Mouse (Mus musculus) erythroblast, embryonic 14.5 days (primary cell): ENCODE results near the gene Gm5724. TPM values are rescaled to one million over a fixed set of nuclear protein-coding genes. Genes with fewer than 3 reads are reported as not detected.

Experiments used
- H3K27me3 ChIP-seq: 2 replicates; pipeline ENCODE4 v1.6.1; 2012; ENCODE audit warnings: inconsistent platforms; ENCODE audit not compliant: control insufficient read depth
- H3K36me3 ChIP-seq: 2 replicates; pipeline ENCODE4 v1.6.1; 2012; ENCODE audit warnings: mild to moderate bottlenecking, inconsistent platforms; ENCODE audit not compliant: control insufficient read depth
- H3K4me1 ChIP-seq: 2 replicates; pipeline ENCODE4 v1.6.1; 2012; ENCODE audit warnings: inconsistent platforms; ENCODE audit not compliant: control insufficient read depth
- H3K4me3 ChIP-seq: replicated peaks from 2 replicates; pipeline ENCODE3; 2012; ENCODE audit warnings: moderate library complexity, mild to moderate bottlenecking, inconsistent platforms
- H3K9me3 ChIP-seq: 2 replicates; pipeline ENCODE4 v1.6.1; 2012; ENCODE audit warnings: low read length, inconsistent platforms, mixed read lengths; ENCODE audit not compliant: control insufficient read depth
- GATA1 ChIP-seq: IDR thresholded peaks from 2 replicates; pipeline ENCODE4 v1.6.1; 2012; ENCODE audit warnings: low read length, inconsistent platforms, mixed read lengths
- TAL1 ChIP-seq: IDR thresholded peaks from 3 replicates; pipeline ENCODE4 v1.6.1; 2012; ENCODE audit warnings: low read length, inconsistent platforms, mixed read lengths
- polyA plus RNA-seq: library from polyadenylated mRNA; stranded (reverse); fragments of >175 nt; gene quantifications from 2 replicates; pipeline ENCODE4 v1.2.3, GENCODE M21; 2012

Gene Gm5724
- not detected in 2 replicates for polyA plus RNA-seq

DNA sequence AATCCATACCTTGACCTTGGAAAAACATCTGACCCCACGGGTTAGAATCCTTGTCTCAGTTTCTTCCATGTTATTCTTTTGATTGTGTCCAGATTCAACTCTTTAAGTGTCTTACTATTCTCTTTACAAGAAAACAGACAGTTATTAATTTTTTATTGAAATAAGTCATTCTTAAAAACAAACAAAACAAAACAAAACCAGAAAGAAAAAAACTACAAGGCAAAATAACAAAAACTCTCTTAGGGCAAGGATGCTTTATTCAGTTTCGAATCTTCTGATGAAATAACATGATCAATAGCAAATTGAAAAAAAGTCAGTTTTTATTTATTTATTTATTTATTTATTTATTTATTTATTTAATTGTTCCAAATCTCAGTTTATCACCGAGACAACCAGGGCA is at the start of gene Gm5724:
TSS of gene Gm5724 (minus strand) at position 101 of the 400 bp plus-strand sequence.
- Histone ChIP-seq H3K4me3 (no peak within 1 kb of the TSS), H3K4me1 (no peaks in the 10 kb centered on the region), H3K36me3 (no peaks in the 10 kb centered on the region), H3K9me3 (peaks cover 3% of the 10 kb centered on the region), H3K27me3 (no peaks in the 10 kb centered on the region)
- no peak for TF ChIP-seq TAL1
- TF ChIP-seq GATA1 = no peak

DNA sequence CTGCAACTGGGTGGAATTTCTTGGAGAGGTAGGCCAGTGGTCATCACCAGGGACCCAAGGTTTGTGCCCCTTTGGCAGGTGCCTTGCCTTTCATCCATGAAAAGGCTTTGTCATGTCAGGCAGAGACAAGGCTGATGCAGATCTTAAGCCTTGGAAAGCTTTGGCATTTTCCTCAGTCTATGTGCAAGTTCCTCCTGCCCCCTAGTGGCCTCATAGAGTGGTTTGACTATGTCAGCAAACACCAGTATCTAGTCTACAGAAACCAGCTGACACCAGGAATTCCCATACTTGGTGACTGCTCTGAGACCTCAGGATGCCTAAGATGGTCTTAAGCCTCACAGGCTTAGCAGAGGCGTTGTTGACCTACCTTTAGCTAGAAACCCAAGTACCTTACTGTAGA is 24.2 kb upstream of the Gm5724 start:
- TF ChIP-seq TAL1 = no peak
- H3K4me3 ChIP-seq = no peak overlapping the region
- no peaks in the 10 kb centered on the region for H3K36me3 ChIP-seq
- H3K4me1 ChIP-seq = no peaks in the 10 kb centered on the region
- H3K9me3 ChIP-seq = no peaks in the 10 kb centered on the region
- H3K27me3 ChIP-seq = no peaks in the 10 kb centered on the region

DNA sequence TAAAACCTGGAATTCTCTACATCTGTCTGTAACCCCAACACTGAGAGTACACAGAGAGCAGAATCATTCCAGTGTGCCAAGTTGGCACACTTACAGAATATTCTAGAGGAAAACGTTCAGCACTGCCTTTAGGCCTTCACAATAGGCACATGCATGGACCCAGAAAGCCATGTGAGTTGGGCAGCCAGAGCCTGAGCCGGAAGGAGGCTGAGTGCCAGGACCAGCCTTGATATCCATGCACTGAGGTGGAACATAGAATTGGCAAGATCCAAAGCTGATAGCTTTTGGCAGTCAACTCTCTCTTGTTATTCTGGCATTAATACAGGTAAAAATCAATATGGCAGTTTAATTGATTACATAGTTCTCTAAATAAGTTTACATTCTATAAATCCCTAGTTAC is 866 bp upstream of the Gm5724 start:
- H3K4me3 ChIP-seq = no peak overlapping the region
- no peak for TF ChIP-seq GATA1
- no peak for TF ChIP-seq TAL1
- H3K4me1 ChIP-seq = no peaks in the 10 kb centered on the region
- H3K27me3 ChIP-seq = no peaks in the 10 kb centered on the region
- peaks cover 3% of the 10 kb centered on the region for H3K9me3 ChIP-seq
- H3K36me3 ChIP-seq = no peaks in the 10 kb centered on the region

DNA sequence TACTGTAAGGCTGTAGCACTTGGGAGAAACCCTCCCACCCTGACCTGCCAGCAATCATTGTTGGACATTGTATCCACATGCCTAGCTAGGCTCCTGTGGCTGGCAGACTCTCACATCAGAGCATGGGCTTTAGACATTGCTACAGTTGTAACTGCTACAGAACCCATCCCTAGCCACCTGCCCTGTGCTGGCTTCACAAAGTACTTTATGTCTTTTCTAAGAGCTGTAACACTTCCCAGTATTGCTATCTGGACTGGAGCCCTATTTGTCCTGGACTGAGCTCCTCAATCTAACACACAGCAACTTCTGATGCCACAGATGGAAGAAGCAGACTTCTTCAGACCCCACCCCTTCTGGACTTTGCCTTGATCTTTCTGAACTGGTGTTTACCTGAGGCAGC is 82.4 kb downstream of the Gm5724 start:
- Histone ChIP-seq H3K36me3 (no peaks in the 10 kb centered on the region), H3K4me1 (no peaks in the 10 kb centered on the region)
- TF ChIP-seq TAL1 (no peak), GATA1 (no peak)

DNA sequence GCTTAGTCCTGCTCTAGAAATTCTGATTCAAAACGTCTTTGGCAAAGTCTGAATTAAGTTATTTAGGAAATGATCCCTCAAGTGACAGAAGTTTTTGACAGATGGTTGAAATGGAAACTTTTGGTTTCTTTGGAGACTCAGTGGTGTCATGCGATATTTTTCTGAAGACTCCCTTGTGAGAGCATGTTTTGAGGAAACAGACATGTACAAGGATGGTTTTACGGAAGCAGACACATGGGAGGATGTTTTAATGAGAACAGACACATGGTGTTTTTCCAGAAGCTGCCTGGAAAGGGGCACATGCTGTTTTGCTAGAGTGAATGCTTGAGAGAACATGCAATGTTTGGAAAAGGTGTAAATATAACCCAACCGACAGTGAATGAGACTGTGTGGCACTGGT is 86.6 kb downstream of the Gm5724 start:
- H3K4me1 ChIP-seq = no peaks in the 10 kb centered on the region
- H3K4me3 ChIP-seq = no peak overlapping the region
- no peaks in the 10 kb centered on the region for H3K27me3 ChIP-seq
- no peak for TF ChIP-seq GATA1
- TF ChIP-seq TAL1 = no peak
- no peaks in the 10 kb centered on the region for H3K36me3 ChIP-seq
- H3K9me3 ChIP-seq = 0 out of 2 replicates have a peak, but pooled peaks cover 2% of the 10 kb centered on the region

More for the DNA sequence above, 82.4 kb downstream of the Gm5724 start:
- Histone ChIP-seq H3K9me3 (peaks cover 2% of the 10 kb centered on the region; the same call in 1 of the 2 replicates), H3K27me3 (no peaks in the 10 kb centered on the region), H3K4me3 (no peak overlapping the region)

Other genes starting within 250 kb of the Gm5724 start
- not detected in 2 replicates for gene Slco1c1, start 249.4 kb downstream of the Gm5724 start, polyA plus RNA-seq
- gene Slco1b2, start 144.3 kb downstream of the Gm5724 start, polyA plus RNA-seq = not detected in 2 replicates
- gene Slco1a4, start 82.4 kb upstream of the Gm5724 start, polyA plus RNA-seq = not detected in 2 replicates
- gene Slco1a1, start 173.2 kb upstream of the Gm5724 start, polyA plus RNA-seq = not detected in 2 replicates
- not detected in 2 replicates for gene Gm6614, start 237.6 kb upstream of the Gm5724 start, polyA plus RNA-seq